Mouse (Mus musculus): ENCODE results near the gene Ubr4. TPM values are rescaled to one million over a fixed set of nuclear protein-coding genes. Genes with fewer than 3 reads are reported as not detected.
A peak's percentile ranks its signal among the peaks of the same experiment; 100 is the strongest.
"Not testable (repeated sequence)": the region's sequence is repeated elsewhere in the genome, so short reads cannot be mapped to it uniquely, and the experiment has no call there.

Gene Ubr4
- total RNA-seq, 2 experiments from 2014 or later = 93.4 to 104 TPM

- DNase-seq = no peak
Observed at GRCm38 (mm10) chr4:139357211-139357610, 4.8 kb downstream of the Ubr4 start.

- no peak for DNase-seq
Observed at GRCm38 (mm10) chr4:139360761-139361548, 8.5 kb downstream of the Ubr4 start.

GRCm38 (mm10) chr4:139367336-139367735 lies 14.9 kb downstream of the Ubr4 start:
- DNase-seq = no peak

- no peak for DNase-seq
Observed at GRCm38 (mm10) chr4:139368038-139368437, 15.6 kb downstream of the Ubr4 start.

- DNase-seq = no peak
Observed at GRCm38 (mm10) chr4:139373130-139373529, 20.7 kb downstream of the Ubr4 start.

GRCm38 (mm10) chr4:139373531-139373930 lies 21.1 kb downstream of the Ubr4 start:
- DNase-seq = no peak

GRCm38 (mm10) chr4:139379719-139380118 lies 27.3 kb downstream of the Ubr4 start:
- DNase-seq = peak in 1 of 2 experiments; percentile 12

GRCm38 (mm10) chr4:139380207-139380748 lies 27.9 kb downstream of the Ubr4 start:
- peak; percentile 100 for DNase-seq

- DNase-seq = no peak
Observed at GRCm38 (mm10) chr4:139380775-139381451, 28.5 kb downstream of the Ubr4 start.

GRCm38 (mm10) chr4:139381452-139381845 lies 29.0 kb downstream of the Ubr4 start:
- no peak for DNase-seq

- no peak for DNase-seq
Observed at GRCm38 (mm10) chr4:139382231-139382630, 29.8 kb downstream of the Ubr4 start.

- DNase-seq = not testable (repeated sequence)
Observed at GRCm38 (mm10) chr4:139385841-139386240, 33.4 kb downstream of the Ubr4 start.

GRCm38 (mm10) chr4:139386869-139387319 lies 34.5 kb downstream of the Ubr4 start:
- DNase-seq = peak; percentile 52 to 55

GRCm38 (mm10) chr4:139389557-139389956 lies 37.1 kb downstream of the Ubr4 start:
- no peak for DNase-seq

- DNase-seq = no peak
Observed at GRCm38 (mm10) chr4:139395431-139395830, 43.0 kb downstream of the Ubr4 start.

- no peak for DNase-seq
Observed at GRCm38 (mm10) chr4:139400487-139400886, 48.1 kb downstream of the Ubr4 start.

GRCm38 (mm10) chr4:139403214-139403613 lies 50.8 kb downstream of the Ubr4 start:
- no peak for DNase-seq

- DNase-seq = peak in 1 of 2 experiments; percentile 55
Observed at GRCm38 (mm10) chr4:139411351-139411750, 58.9 kb downstream of the Ubr4 start.

- DNase-seq = no peak
Observed at GRCm38 (mm10) chr4:139417868-139418267, 65.5 kb downstream of the Ubr4 start.

GRCm38 (mm10) chr4:139421621-139422020 lies 69.2 kb downstream of the Ubr4 start:
- no peak for DNase-seq

- DNase-seq = no peak
Observed at GRCm38 (mm10) chr4:139422409-139422808, 70.0 kb downstream of the Ubr4 start.

GRCm38 (mm10) chr4:139423270-139423669 lies 70.9 kb downstream of the Ubr4 start:
- DNase-seq = no peak

- peak; percentile 80 to 84 for DNase-seq
Observed at GRCm38 (mm10) chr4:139430176-139430575, 77.8 kb downstream of the Ubr4 start.

All from heart, adult 18-20 months (tissue).